Mouse (Mus musculus): ENCODE measurements around the gene Hils1. TPM values are rescaled to one million over a fixed set of nuclear protein-coding genes. Genes with fewer than 3 reads are reported as not detected.

Hils1 gene
- polyA plus RNA-seq, 1 experiment from 2014 or later = not detected

DNA sequence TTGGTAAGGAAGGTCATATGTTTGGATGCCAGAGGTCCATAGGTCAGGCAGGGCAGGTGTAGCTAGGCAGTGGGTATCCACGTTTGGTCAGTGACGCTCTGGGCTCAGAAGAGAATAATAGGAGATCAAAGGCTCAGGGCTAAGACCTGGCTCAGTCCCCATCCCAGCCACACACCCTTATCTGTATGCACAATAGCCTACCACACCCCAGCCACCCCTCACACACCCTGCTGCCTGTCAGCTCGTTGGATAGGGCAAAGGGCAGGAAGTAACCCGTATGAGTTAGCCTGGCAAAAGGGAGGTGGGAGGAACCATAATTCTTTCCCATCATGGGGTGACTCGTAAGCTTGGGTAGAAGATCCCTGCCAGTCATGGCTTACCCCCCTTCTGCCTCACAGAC, 30.2 kb downstream of the Hils1 start:
- Histone ChIP-seq H3K9ac (replicated peaks; ENCODE audit: low read depth, low read length) (no peak overlapping the region), H3K36me3 (ENCODE audit: control insufficient read depth, insufficient read depth, low read length) (peaks cover 47% of the 10 kb centered on the region), H3K4me1 (ENCODE audit: control insufficient read depth, insufficient read depth, low read length) (peaks cover 31% of the 10 kb centered on the region), H3K4me3 (ENCODE audit: low read depth, low read length) (no peak overlapping the region), H3K9me3 (ENCODE audit: control insufficient read depth, low read depth, low read length) (no peaks in the 10 kb centered on the region), H3K27ac (ENCODE audit: low read length) (no peak overlapping the region), H3K27me3 (ENCODE audit: control insufficient read depth, insufficient read depth, low read length) (no peaks in the 10 kb centered on the region), H3K4me2 (replicated peaks; ENCODE audit: low read depth, low read length) (no peak overlapping the region)
- ATAC-seq (ENCODE audit: insufficient number of reproducible peaks, insufficient read depth, low FRiP score, low read depth) = no peak
- 51% methylated on average over 5 of the region's 5 CpGs for WGBS

DNA sequence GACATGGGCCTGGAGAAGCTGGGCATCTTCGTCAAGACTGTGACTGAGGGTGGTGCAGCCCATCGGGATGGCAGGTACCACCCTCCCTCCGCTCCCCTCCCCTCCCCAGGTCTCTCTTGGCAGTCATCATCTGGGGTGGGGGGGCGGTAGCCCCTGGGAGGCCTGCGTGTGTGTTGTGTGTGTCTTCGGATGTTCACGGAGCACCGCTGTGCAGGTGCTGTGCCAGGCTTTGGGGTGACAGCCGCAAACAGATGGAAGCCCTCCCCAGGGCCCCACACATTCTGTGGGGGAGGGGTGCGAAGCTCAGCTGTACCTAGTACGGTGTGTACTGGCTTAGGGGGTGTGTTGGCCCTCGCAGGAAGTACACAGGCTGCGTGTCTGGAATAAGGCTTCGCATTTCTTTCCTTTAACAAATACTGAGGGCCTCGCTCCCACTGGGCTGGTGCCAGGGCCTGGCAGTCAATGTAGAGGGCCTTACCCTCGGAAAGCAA, 30.7 kb downstream of the Hils1 start:
- no peak overlapping the region for H3K4me3 ChIP-seq (ENCODE audit: low read depth, low read length)
- H3K9ac ChIP-seq (replicated peaks; ENCODE audit: low read depth, low read length) = no peak overlapping the region
- H3K4me2 ChIP-seq (replicated peaks; ENCODE audit: low read depth, low read length) = no peak overlapping the region
- peaks cover 52% of the 10 kb centered on the region for H3K36me3 ChIP-seq (ENCODE audit: control insufficient read depth, insufficient read depth, low read length)
- no peak for ATAC-seq (ENCODE audit: insufficient number of reproducible peaks, insufficient read depth, low FRiP score, low read depth)
- no peak overlapping the region for H3K27ac ChIP-seq (ENCODE audit: low read length)
- H3K27me3 ChIP-seq (ENCODE audit: control insufficient read depth, insufficient read depth, low read length) = no peaks in the 10 kb centered on the region
- peaks cover 26% of the 10 kb centered on the region for H3K4me1 ChIP-seq (ENCODE audit: control insufficient read depth, insufficient read depth, low read length)
- 76% methylated on average over 16 of the region's 16 CpGs for WGBS
- no peaks in the 10 kb centered on the region for H3K9me3 ChIP-seq (ENCODE audit: control insufficient read depth, low read depth, low read length)

DNA sequence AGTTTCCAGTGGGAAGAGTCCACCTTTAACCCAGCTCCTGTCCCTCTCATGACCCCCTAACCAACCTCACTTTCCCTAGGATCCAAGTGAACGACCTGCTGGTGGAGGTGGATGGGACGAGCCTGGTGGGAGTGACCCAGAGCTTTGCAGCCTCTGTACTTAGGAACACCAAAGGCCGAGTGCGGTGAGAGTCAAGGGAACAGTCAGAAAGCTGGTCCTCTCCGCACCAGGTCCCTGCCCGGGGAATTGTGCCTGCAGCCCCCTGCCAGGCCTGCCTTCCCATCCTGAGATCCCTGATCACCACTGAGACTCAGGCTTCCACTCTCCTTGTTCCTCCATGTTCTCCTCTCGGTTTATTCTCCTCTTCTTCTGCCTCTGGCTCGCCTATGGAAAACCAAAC, 32.7 kb downstream of the Hils1 start:
- 61% methylated on average over 8 of the region's 8 CpGs for WGBS
- no peak overlapping the region for H3K4me2 ChIP-seq (replicated peaks; ENCODE audit: low read depth, low read length)
- H3K9ac ChIP-seq (replicated peaks; ENCODE audit: low read depth, low read length) = no peak overlapping the region
- H3K36me3 ChIP-seq (ENCODE audit: control insufficient read depth, insufficient read depth, low read length) = peaks cover 67% of the 10 kb centered on the region
- H3K9me3 ChIP-seq (ENCODE audit: control insufficient read depth, low read depth, low read length) = no peaks in the 10 kb centered on the region
- H3K4me1 ChIP-seq (ENCODE audit: control insufficient read depth, insufficient read depth, low read length) = peaks cover 6% of the 10 kb centered on the region; the same call in 1 of the 2 replicates
- H3K27ac ChIP-seq (ENCODE audit: low read length) = peak overlapping the region; percentile 39; the same call in 1 of the 2 replicates
- no peaks in the 10 kb centered on the region for H3K27me3 ChIP-seq (ENCODE audit: control insufficient read depth, insufficient read depth, low read length)
- no peak for ATAC-seq (ENCODE audit: insufficient number of reproducible peaks, insufficient read depth, low FRiP score, low read depth)
- no peak overlapping the region for H3K4me3 ChIP-seq (ENCODE audit: low read depth, low read length)

- H3K4me1 ChIP-seq (ENCODE audit: control insufficient read depth, insufficient read depth, low read length) = peaks cover 4% of the 10 kb centered on the region; the same call in 1 of the 2 replicates
- peak overlapping the region; percentile 50; the same call in 1 of the 2 replicates for H3K27ac ChIP-seq (ENCODE audit: low read length)
- H3K4me2 ChIP-seq (replicated peaks; ENCODE audit: low read depth, low read length) = no peak overlapping the region
- peaks cover 71% of the 10 kb centered on the region for H3K36me3 ChIP-seq (ENCODE audit: control insufficient read depth, insufficient read depth, low read length)
- no peaks in the 10 kb centered on the region for H3K9me3 ChIP-seq (ENCODE audit: control insufficient read depth, low read depth, low read length)
- no peaks in the 10 kb centered on the region for H3K27me3 ChIP-seq (ENCODE audit: control insufficient read depth, insufficient read depth, low read length)
- H3K9ac ChIP-seq (replicated peaks; ENCODE audit: low read depth, low read length) = no peak overlapping the region
- no peak overlapping the region for H3K4me3 ChIP-seq (ENCODE audit: low read depth, low read length)
- peak; percentile 0; the same call in 1 of the 2 replicates for ATAC-seq (ENCODE audit: insufficient number of reproducible peaks, insufficient read depth, low FRiP score, low read depth)
- WGBS = 26% methylated on average over 4 of the region's 4 CpGs
Observed at GRCm38 (mm10) chr11:95000548-95000947, 33.2 kb downstream of the Hils1 start.

DNA sequence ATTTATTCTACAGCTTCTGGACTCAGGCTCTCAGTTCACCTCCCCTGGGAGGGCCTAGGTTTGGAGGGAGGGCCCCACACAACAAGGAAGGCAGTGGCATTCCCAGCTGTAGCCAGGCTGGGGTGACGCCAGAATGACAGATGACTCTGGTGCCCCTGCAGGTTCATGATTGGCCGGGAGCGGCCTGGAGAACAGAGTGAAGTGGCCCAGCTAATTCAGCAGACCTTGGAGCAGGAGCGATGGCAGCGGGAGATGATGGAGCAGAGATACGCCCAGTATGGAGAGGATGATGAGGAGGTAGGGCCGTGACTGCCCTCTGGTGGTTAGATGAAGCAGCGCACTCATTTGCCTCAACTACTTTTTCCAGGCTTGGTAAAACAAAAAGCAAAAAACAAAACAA, 33.7 kb downstream of the Hils1 start:
- no peak overlapping the region for H3K9ac ChIP-seq (replicated peaks; ENCODE audit: low read depth, low read length)
- H3K27ac ChIP-seq (ENCODE audit: low read length) = peak overlapping the region; percentile 50; the same call in 1 of the 2 replicates
- no peak overlapping the region for H3K4me2 ChIP-seq (replicated peaks; ENCODE audit: low read depth, low read length)
- H3K4me3 ChIP-seq (ENCODE audit: low read depth, low read length) = no peak overlapping the region
- H3K27me3 ChIP-seq (ENCODE audit: control insufficient read depth, insufficient read depth, low read length) = no peaks in the 10 kb centered on the region
- H3K9me3 ChIP-seq (ENCODE audit: control insufficient read depth, low read depth, low read length) = no peaks in the 10 kb centered on the region
- H3K36me3 ChIP-seq (ENCODE audit: control insufficient read depth, insufficient read depth, low read length) = peaks cover 72% of the 10 kb centered on the region
- H3K4me1 ChIP-seq (ENCODE audit: control insufficient read depth, insufficient read depth, low read length) = peaks cover 4% of the 10 kb centered on the region; the same call in 1 of the 2 replicates
- ATAC-seq (ENCODE audit: insufficient number of reproducible peaks, insufficient read depth, low FRiP score, low read depth) = peak; percentile 42; the same call in 1 of the 2 replicates
- WGBS = 3% methylated on average over 8 of the region's 8 CpGs

DNA sequence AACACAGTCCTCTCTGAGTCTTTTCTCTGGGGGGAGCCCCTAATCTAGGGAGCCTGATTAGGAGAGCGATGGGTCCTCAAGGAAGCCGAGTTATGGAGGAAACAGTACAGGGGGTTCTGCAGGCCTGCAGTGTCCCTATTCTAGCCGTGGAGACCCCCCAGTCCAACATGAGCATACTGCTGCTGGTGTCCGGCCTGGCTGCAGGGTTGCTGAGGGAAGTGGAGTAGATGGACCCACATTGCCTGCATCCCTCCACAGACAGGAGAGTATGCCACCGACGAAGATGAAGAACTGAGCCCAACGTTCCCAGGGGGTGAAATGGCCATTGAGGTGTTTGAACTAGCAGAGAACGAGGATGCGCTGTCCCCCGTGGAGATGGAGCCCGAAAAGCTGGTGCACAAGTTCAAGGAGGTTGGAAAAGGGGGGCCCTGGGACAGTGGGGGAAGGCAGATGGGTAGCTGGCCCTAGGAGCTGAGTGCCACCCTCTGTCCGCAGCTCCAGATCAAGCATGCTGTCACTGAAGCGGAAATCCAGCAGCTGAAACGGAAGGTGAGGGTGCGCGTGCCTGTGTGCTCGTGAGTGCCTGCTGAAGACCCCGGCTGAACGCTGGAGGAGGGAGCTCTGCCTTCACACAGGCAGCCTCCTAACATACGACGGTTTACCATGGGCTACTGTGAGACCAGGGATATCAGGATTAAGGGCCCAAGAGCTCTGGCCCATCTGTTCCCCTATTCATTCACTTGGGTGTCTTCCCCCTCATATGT, 34.4 kb downstream of the Hils1 start:
- WGBS = 86% methylated on average over 21 of the region's 21 CpGs
- Histone ChIP-seq H3K4me2 (replicated peaks; ENCODE audit: low read depth, low read length) (no peak overlapping the region), H3K9me3 (ENCODE audit: control insufficient read depth, low read depth, low read length) (no peaks in the 10 kb centered on the region), H3K36me3 (ENCODE audit: control insufficient read depth, insufficient read depth, low read length) (peaks cover 64% of the 10 kb centered on the region), H3K4me3 (ENCODE audit: low read depth, low read length) (no peak overlapping the region), H3K27me3 (ENCODE audit: control insufficient read depth, insufficient read depth, low read length) (no peaks in the 10 kb centered on the region), H3K9ac (replicated peaks; ENCODE audit: low read depth, low read length) (no peak overlapping the region), H3K27ac (ENCODE audit: low read length) (no peak overlapping the region), H3K4me1 (ENCODE audit: control insufficient read depth, insufficient read depth, low read length) (peaks cover 4% of the 10 kb centered on the region; the same call in 1 of the 2 replicates)
- no peak for ATAC-seq (ENCODE audit: insufficient number of reproducible peaks, insufficient read depth, low FRiP score, low read depth)

- Histone ChIP-seq H3K27me3 (ENCODE audit: control insufficient read depth, insufficient read depth, low read length) (no peaks in the 10 kb centered on the region), H3K9ac (replicated peaks; ENCODE audit: low read depth, low read length) (no peak overlapping the region), H3K4me2 (replicated peaks; ENCODE audit: low read depth, low read length) (no peak overlapping the region), H3K4me1 (ENCODE audit: control insufficient read depth, insufficient read depth, low read length) (peaks cover 13% of the 10 kb centered on the region; the same call in 1 of the 2 replicates), H3K36me3 (ENCODE audit: control insufficient read depth, insufficient read depth, low read length) (peaks cover 55% of the 10 kb centered on the region), H3K4me3 (ENCODE audit: low read depth, low read length) (no peak overlapping the region), H3K27ac (ENCODE audit: low read length) (no peak overlapping the region), H3K9me3 (ENCODE audit: control insufficient read depth, low read depth, low read length) (no peaks in the 10 kb centered on the region)
- no peak for ATAC-seq (ENCODE audit: insufficient number of reproducible peaks, insufficient read depth, low FRiP score, low read depth)
- 89% methylated on average over 8 of the region's 8 CpGs for WGBS
Observed at GRCm38 (mm10) chr11:95002705-95003104, 35.3 kb downstream of the Hils1 start.

GRCm38 (mm10) chr11:95004136-95004936, 36.9 kb downstream of the Hils1 start:
- no peak overlapping the region for H3K4me2 ChIP-seq (replicated peaks; ENCODE audit: low read depth, low read length)
- peaks cover 15% of the 10 kb centered on the region; the same call in 1 of the 2 replicates for H3K4me1 ChIP-seq (ENCODE audit: control insufficient read depth, insufficient read depth, low read length)
- no peak overlapping the region for H3K9ac ChIP-seq (replicated peaks; ENCODE audit: low read depth, low read length)
- no peaks in the 10 kb centered on the region for H3K9me3 ChIP-seq (ENCODE audit: control insufficient read depth, low read depth, low read length)
- no peak overlapping the region for H3K4me3 ChIP-seq (ENCODE audit: low read depth, low read length)
- no peak overlapping the region for H3K27ac ChIP-seq (ENCODE audit: low read length)
- 76% methylated on average over 12 of the region's 12 CpGs for WGBS
- ATAC-seq (ENCODE audit: insufficient number of reproducible peaks, insufficient read depth, low FRiP score, low read depth) = no peak
- H3K27me3 ChIP-seq (ENCODE audit: control insufficient read depth, insufficient read depth, low read length) = no peaks in the 10 kb centered on the region
- H3K36me3 ChIP-seq (ENCODE audit: control insufficient read depth, insufficient read depth, low read length) = peaks cover 46% of the 10 kb centered on the region

All from stomach, embryonic 14.5 days (tissue).